Mouse (Mus musculus): ENCODE measurements around the gene Pck1. TPM values are rescaled to one million over a fixed set of nuclear protein-coding genes. Genes with fewer than 3 reads are reported as not detected.
A peak's percentile ranks its signal among the peaks of the same experiment; 100 is the strongest.

The Pck1 gene
- polyA plus RNA-seq, 1 experiment from 2014 or later, result not detected

- H3K4me3 ChIP-seq (ENCODE audit: low read depth, low read length), result no peak overlapping the region
- H3K4me2 ChIP-seq, result no peak overlapping the region
- H3K9ac ChIP-seq (ENCODE audit: low read depth, low read length), result no peak overlapping the region
- peaks cover 13% of the 10 kb centered on the region for H3K27me3 ChIP-seq (ENCODE audit: control insufficient read depth, insufficient read depth, low read length)
- 58% methylated on average over 6 of the region's 6 CpGs for WGBS (ENCODE audit: insufficient replicate concordance)
- H3K36me3 ChIP-seq (ENCODE audit: control insufficient read depth, insufficient read depth, low read length), result no peaks in the 10 kb centered on the region
- H3K9me3 ChIP-seq (replicated peaks; ENCODE audit: control insufficient read depth, low read length), result no peaks in the 10 kb centered on the region
- ATAC-seq (replicated peaks; ENCODE audit: insufficient number of reproducible peaks, low FRiP score, low TSS enrichment), result no peak
- no peaks in the 10 kb centered on the region for H3K4me1 ChIP-seq (ENCODE audit: control insufficient read depth, insufficient read depth, low read length)
- no peak overlapping the region for H3K27ac ChIP-seq (ENCODE audit: low read depth, low read length)
These were observed 32.4 kb downstream of the Pck1 start for GRCm38 (mm10) chr2:173185282-173185681.

GRCm38 (mm10) chr2:173186047-173186943 is 33.4 kb downstream of the Pck1 start:
- Histone ChIP-seq H3K4me3 (ENCODE audit: low read depth, low read length) (no peak overlapping the region), H3K9me3 (replicated peaks; ENCODE audit: control insufficient read depth, low read length) (no peaks in the 10 kb centered on the region), H3K27ac (ENCODE audit: low read depth, low read length) (no peak overlapping the region), H3K4me1 (ENCODE audit: control insufficient read depth, insufficient read depth, low read length) (no peaks in the 10 kb centered on the region), H3K9ac (ENCODE audit: low read depth, low read length) (no peak overlapping the region), H3K4me2 (no peak overlapping the region), H3K36me3 (ENCODE audit: control insufficient read depth, insufficient read depth, low read length) (no peaks in the 10 kb centered on the region), H3K27me3 (ENCODE audit: control insufficient read depth, insufficient read depth, low read length) (peaks cover 13% of the 10 kb centered on the region)
- peak; percentile 55 for ATAC-seq (replicated peaks; ENCODE audit: insufficient number of reproducible peaks, low FRiP score, low TSS enrichment)
- 26% methylated on average over 26 of the region's 26 CpGs for WGBS (ENCODE audit: insufficient replicate concordance)

GRCm38 (mm10) chr2:173187182-173187855 is 34.5 kb downstream of the Pck1 start:
- Histone ChIP-seq H3K27me3 (ENCODE audit: control insufficient read depth, insufficient read depth, low read length) (peaks cover 13% of the 10 kb centered on the region), H3K4me1 (ENCODE audit: control insufficient read depth, insufficient read depth, low read length) (no peaks in the 10 kb centered on the region), H3K4me3 (ENCODE audit: low read depth, low read length) (no peak overlapping the region), H3K36me3 (ENCODE audit: control insufficient read depth, insufficient read depth, low read length) (no peaks in the 10 kb centered on the region), H3K9ac (ENCODE audit: low read depth, low read length) (no peak overlapping the region), H3K27ac (ENCODE audit: low read depth, low read length) (no peak overlapping the region), H3K9me3 (replicated peaks; ENCODE audit: control insufficient read depth, low read length) (no peaks in the 10 kb centered on the region), H3K4me2 (no peak overlapping the region)
- 29% methylated on average over 8 of the region's 8 CpGs for WGBS (ENCODE audit: insufficient replicate concordance)
- no peak for ATAC-seq (replicated peaks; ENCODE audit: insufficient number of reproducible peaks, low FRiP score, low TSS enrichment)

DNA sequence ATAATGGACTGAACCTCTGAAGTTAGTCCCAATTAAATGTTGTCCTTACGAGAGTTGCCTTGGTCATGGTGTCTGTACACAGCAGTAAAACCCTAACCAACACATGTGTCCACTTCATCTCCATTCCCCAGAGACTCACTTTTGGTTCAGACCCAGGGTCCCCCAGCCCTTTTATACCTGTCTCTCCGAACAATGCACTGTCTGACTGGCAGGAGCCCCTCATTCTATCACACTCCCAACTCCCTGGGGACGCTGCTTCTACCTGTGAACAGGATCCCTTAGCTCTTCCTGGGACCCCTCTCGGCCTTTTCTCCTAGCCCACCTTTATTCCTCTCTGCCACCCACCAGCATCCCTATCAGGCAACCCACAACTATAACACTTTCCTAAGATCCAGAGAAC is 41.9 kb downstream of the Pck1 start:
- no peaks in the 10 kb centered on the region for H3K36me3 ChIP-seq (ENCODE audit: control insufficient read depth, insufficient read depth, low read length)

DNA sequence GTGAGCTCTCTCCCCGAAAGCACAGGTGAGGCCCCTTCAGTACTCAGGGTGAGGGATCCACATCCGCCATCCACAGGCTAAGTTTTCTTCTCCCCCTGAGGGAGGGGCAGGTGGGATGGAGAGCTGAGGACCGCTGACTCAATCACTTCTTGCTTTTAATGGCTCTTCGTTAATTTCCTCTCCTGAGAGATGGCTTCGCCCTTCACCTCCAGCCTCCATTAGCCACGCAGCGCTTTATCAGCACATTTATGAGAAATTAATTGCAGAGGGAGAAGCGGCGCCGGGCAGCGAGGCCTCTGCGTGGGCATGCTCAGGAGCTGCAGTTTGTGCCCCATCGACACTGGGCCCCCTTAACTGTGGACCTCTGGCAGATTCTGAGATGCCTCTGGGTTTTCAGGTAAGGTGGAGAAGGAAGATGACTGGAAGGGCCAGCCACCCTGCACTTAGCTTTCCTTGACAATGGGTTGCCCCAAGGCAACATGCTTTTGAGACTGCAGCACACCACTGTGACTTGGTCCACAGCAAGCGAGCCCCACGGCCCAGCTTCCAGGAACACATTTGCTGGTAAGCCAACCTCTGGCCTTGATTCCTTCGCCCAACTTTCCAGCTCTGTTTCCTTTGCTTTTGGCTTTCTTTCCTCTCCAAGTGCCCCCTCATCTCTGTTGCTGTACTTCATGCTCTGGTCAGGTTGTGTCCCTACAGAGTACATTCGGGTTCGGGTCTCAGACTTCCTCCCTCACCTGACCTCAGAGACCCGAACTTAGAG is 50.3 kb downstream of the Pck1 start:
- no peaks in the 10 kb centered on the region for H3K36me3 ChIP-seq (ENCODE audit: control insufficient read depth, insufficient read depth, low read length)
- H3K4me3 ChIP-seq (ENCODE audit: low read depth, low read length), result no peak overlapping the region
- H3K9ac ChIP-seq (ENCODE audit: low read depth, low read length), result no peak overlapping the region
- H3K4me2 ChIP-seq, result no peak overlapping the region
- H3K9me3 ChIP-seq (replicated peaks; ENCODE audit: control insufficient read depth, low read length), result no peaks in the 10 kb centered on the region; the same call in 1 of the 2 replicates
- 87% methylated on average over 19 of the region's 19 CpGs for WGBS (ENCODE audit: insufficient replicate concordance)
- no peak overlapping the region for H3K27ac ChIP-seq (ENCODE audit: low read depth, low read length)
- no peaks in the 10 kb centered on the region for H3K27me3 ChIP-seq (ENCODE audit: control insufficient read depth, insufficient read depth, low read length)
- H3K4me1 ChIP-seq (ENCODE audit: control insufficient read depth, insufficient read depth, low read length), result no peaks in the 10 kb centered on the region
- ATAC-seq (replicated peaks; ENCODE audit: insufficient number of reproducible peaks, low FRiP score, low TSS enrichment), result no peak

More for the DNA sequence above, 41.9 kb downstream of the Pck1 start:
- no peaks in the 10 kb centered on the region for H3K27me3 ChIP-seq (ENCODE audit: control insufficient read depth, insufficient read depth, low read length)
- no peak overlapping the region for H3K9ac ChIP-seq (ENCODE audit: low read depth, low read length)
- no peak overlapping the region for H3K27ac ChIP-seq (ENCODE audit: low read depth, low read length)
- ATAC-seq (replicated peaks; ENCODE audit: insufficient number of reproducible peaks, low FRiP score, low TSS enrichment), result no peak
- 75% methylated on average over 4 of the region's 4 CpGs for WGBS (ENCODE audit: insufficient replicate concordance)
- H3K4me3 ChIP-seq (ENCODE audit: low read depth, low read length), result no peak overlapping the region
- no peak overlapping the region for H3K4me2 ChIP-seq
- H3K9me3 ChIP-seq (replicated peaks; ENCODE audit: control insufficient read depth, low read length), result no peaks in the 10 kb centered on the region
- no peaks in the 10 kb centered on the region for H3K4me1 ChIP-seq (ENCODE audit: control insufficient read depth, insufficient read depth, low read length)

GRCm38 (mm10) chr2:173203726-173204125 is 50.9 kb downstream of the Pck1 start:
- ATAC-seq (replicated peaks; ENCODE audit: insufficient number of reproducible peaks, low FRiP score, low TSS enrichment), result no peak
- H3K9me3 ChIP-seq (replicated peaks; ENCODE audit: control insufficient read depth, low read length), result no peaks in the 10 kb centered on the region; the same call in 1 of the 2 replicates
- no peak overlapping the region for H3K4me2 ChIP-seq
- H3K27me3 ChIP-seq (ENCODE audit: control insufficient read depth, insufficient read depth, low read length), result no peaks in the 10 kb centered on the region
- H3K4me1 ChIP-seq (ENCODE audit: control insufficient read depth, insufficient read depth, low read length), result no peaks in the 10 kb centered on the region
- no peak overlapping the region for H3K4me3 ChIP-seq (ENCODE audit: low read depth, low read length)
- H3K36me3 ChIP-seq (ENCODE audit: control insufficient read depth, insufficient read depth, low read length), result no peaks in the 10 kb centered on the region
- no peak overlapping the region for H3K27ac ChIP-seq (ENCODE audit: low read depth, low read length)
- no peak overlapping the region for H3K9ac ChIP-seq (ENCODE audit: low read depth, low read length)
- 78% methylated on average over 3 of the region's 3 CpGs for WGBS (ENCODE audit: insufficient replicate concordance)

DNA sequence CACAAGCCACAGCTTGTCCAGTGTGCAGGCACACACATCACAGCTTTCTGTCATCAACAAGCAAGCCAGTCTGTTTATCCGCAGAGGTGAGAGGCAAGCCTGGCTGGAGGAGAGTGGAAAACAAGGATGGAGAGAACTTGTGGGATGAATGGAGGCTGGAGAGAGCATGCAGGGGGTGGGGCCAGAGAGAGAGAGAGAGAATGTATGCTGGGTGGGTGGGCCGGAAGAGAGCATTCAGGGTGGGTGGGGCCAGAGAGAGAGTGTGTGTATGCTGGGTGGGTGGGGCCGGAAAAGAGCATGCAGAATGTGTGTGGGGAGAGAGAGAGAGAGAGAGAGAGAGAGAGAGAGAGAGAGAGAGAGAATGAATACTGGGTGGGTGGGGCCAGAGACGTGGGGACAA is 51.8 kb downstream of the Pck1 start:
- H3K27ac ChIP-seq (ENCODE audit: low read depth, low read length), result no peak overlapping the region
- no peak overlapping the region for H3K4me3 ChIP-seq (ENCODE audit: low read depth, low read length)
- no peak overlapping the region for H3K9ac ChIP-seq (ENCODE audit: low read depth, low read length)
- H3K4me2 ChIP-seq, result no peak overlapping the region
- no peaks in the 10 kb centered on the region; the same call in 1 of the 2 replicates for H3K9me3 ChIP-seq (replicated peaks; ENCODE audit: control insufficient read depth, low read length)
- H3K4me1 ChIP-seq (ENCODE audit: control insufficient read depth, insufficient read depth, low read length), result no peaks in the 10 kb centered on the region
- no peaks in the 10 kb centered on the region for H3K36me3 ChIP-seq (ENCODE audit: control insufficient read depth, insufficient read depth, low read length)
- no peak for ATAC-seq (replicated peaks; ENCODE audit: insufficient number of reproducible peaks, low FRiP score, low TSS enrichment)
- no peaks in the 10 kb centered on the region for H3K27me3 ChIP-seq (ENCODE audit: control insufficient read depth, insufficient read depth, low read length)
- WGBS (ENCODE audit: insufficient replicate concordance), result 68% methylated on average over 4 of the region's 4 CpGs

DNA sequence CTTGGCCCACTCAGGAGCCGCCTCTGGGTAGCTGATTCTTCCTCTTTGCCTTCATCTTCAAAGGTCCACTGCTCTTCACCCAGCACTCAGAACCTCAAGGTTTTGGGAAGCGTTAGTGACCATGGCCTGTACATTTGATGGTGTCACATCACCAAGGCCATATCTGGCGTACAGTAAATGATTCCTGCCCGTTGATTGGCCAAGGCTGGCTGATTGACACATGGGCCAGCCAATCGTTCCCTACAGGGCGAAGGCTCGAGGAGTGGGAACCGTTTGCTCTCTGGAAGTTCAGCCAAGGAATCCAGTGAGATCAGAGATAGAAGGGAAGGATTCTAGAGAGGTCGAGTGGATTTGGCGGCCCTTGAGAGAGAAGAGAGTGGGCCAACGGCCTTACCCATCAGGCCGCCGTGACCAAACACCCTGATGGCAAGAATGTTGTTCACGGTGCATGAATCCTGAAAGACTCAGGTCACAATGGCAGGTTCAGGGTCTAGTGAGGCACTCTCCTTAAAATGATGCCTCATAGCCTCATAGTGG is 52.8 kb downstream of the Pck1 start:
- WGBS (ENCODE audit: insufficient replicate concordance), result 91% methylated on average over 14 of the region's 14 CpGs
- no peak overlapping the region for H3K4me2 ChIP-seq
- H3K27ac ChIP-seq (ENCODE audit: low read depth, low read length), result no peak overlapping the region
- no peaks in the 10 kb centered on the region; the same call in 1 of the 2 replicates for H3K9me3 ChIP-seq (replicated peaks; ENCODE audit: control insufficient read depth, low read length)
- no peaks in the 10 kb centered on the region for H3K27me3 ChIP-seq (ENCODE audit: control insufficient read depth, insufficient read depth, low read length)
- ATAC-seq (replicated peaks; ENCODE audit: insufficient number of reproducible peaks, low FRiP score, low TSS enrichment), result no peak
- no peaks in the 10 kb centered on the region for H3K4me1 ChIP-seq (ENCODE audit: control insufficient read depth, insufficient read depth, low read length)
- H3K9ac ChIP-seq (ENCODE audit: low read depth, low read length), result no peak overlapping the region
- no peaks in the 10 kb centered on the region for H3K36me3 ChIP-seq (ENCODE audit: control insufficient read depth, insufficient read depth, low read length)
- H3K4me3 ChIP-seq (ENCODE audit: low read depth, low read length), result no peak overlapping the region

All from heart, embryonic 11.5 days (tissue).